Mouse (Mus musculus) MEL (cell line): ENCODE results near the gene Acvr1b. TPM values are rescaled to one million over a fixed set of nuclear protein-coding genes. Genes with fewer than 3 reads are reported as not detected.

Source experiments
- DNase-seq: peaks from one replicate; pipeline ENCODE4 v3.0.0; 2011; ENCODE audit warnings: low read depth, low spot score
- H3K27ac ChIP-seq: 2 replicates; pipeline ENCODE4 v1.5.1; 2012; ENCODE audit warnings: low read depth, mild to moderate bottlenecking, control low read depth, low read length, moderate library complexity; ENCODE audit not compliant: control insufficient read depth
- H3K27me3 ChIP-seq, 2 experiments: fragments of 150-350 bp in 1 of 2; sonication (generic) in 1 of 2; 2 replicates each; pipeline ENCODE4 v1.6.1; 2012; ENCODE audit warnings: low read length in 2 of 2, mild to moderate bottlenecking in 2 of 2, improper control_type of control experiment in 1 of 2, moderate library complexity in 1 of 2; ENCODE audit not compliant: insufficient read depth in 2 of 2, control insufficient read depth in 1 of 2
- H3K36me3 ChIP-seq, 2 experiments: 2 replicates each; pipeline ENCODE4 v1.6.1; 2012 to 2014; ENCODE audit warnings: low read length in 2 of 2, improper control_type of control experiment in 1 of 2, inconsistent platforms in 1 of 2, mild to moderate bottlenecking in 1 of 2; ENCODE audit not compliant: insufficient read depth in 2 of 2, control insufficient read depth in 1 of 2
- H3K4me1 ChIP-seq, 2 experiments: fragments of 150-350 bp in 1 of 2; sonication (generic) in 1 of 2; 2 replicates each; pipeline ENCODE4 v1.6.1; 2012; ENCODE audit warnings: low read length in 2 of 2, improper control_type of control experiment in 1 of 2, mild to moderate bottlenecking in 1 of 2; ENCODE audit not compliant: insufficient read depth in 2 of 2, control insufficient read depth in 1 of 2
- H3K4me3 ChIP-seq, 2 experiments: fragments of 150-350 bp in 1 of 2; sonication (generic) in 1 of 2; 2 replicates each; pipeline ENCODE4 v1.5.1; 2012; ENCODE audit warnings: low read depth in 2 of 2, low read length in 2 of 2, mild to moderate bottlenecking in 2 of 2, moderate library complexity in 2 of 2, control low read depth in 1 of 2, improper control_type of control experiment in 1 of 2; ENCODE audit not compliant: control insufficient read depth in 1 of 2, insufficient read depth in 1 of 2
- H3K79me2 ChIP-seq: 2 replicates; pipeline ENCODE4 v1.6.1; 2012; ENCODE audit warnings: mild to moderate bottlenecking, low read length, moderate library complexity; ENCODE audit not compliant: control insufficient read depth, poor library complexity, insufficient read depth
- H3K9ac ChIP-seq: 2 replicates; pipeline ENCODE4 v1.6.1; 2012; ENCODE audit warnings: low read depth, mild to moderate bottlenecking, control low read depth, low read length, moderate library complexity; ENCODE audit not compliant: control insufficient read depth, poor library complexity, severe bottlenecking
- H3K9me3 ChIP-seq: fragments of 150-350 bp; sonication (generic); replicated peaks from 2 replicates; pipeline ENCODE4 v1.6.1; 2012; ENCODE audit warnings: mild to moderate bottlenecking, low read length, improper control_type of control experiment, moderate library complexity; ENCODE audit not compliant: insufficient read depth
- CHD2 ChIP-seq: IDR thresholded peaks from 2 replicates; pipeline ENCODE4 v1.6.1; 2011; ENCODE audit warnings: low read length, improper control_type of control experiment
- CTCF ChIP-seq, 3 experiments: IDR thresholded peaks in 2 of 3; conservative IDR thresholded peaks in 1 of 3; 2 replicates each; pipeline ENCODE4 v1.5.1; 2011 to 2012; ENCODE audit warnings: low read length in 3 of 3, low read depth in 2 of 3, mild to moderate bottlenecking in 2 of 3, improper control_type of control experiment in 1 of 3, inconsistent platforms in 1 of 3, mixed read lengths in 1 of 3, moderate library complexity in 1 of 3; ENCODE audit not compliant: control insufficient read depth in 1 of 3, insufficient read depth in 1 of 3, poor library complexity in 1 of 3, severe bottlenecking in 1 of 3
- E2F4 ChIP-seq: IDR thresholded peaks from 2 replicates; pipeline ENCODE4 v1.6.1; 2011; ENCODE audit warnings: low read depth, low read length, improper control_type of control experiment, borderline replicate concordance
- ELF1 ChIP-seq: IDR thresholded peaks from 2 replicates; pipeline ENCODE4 v1.6.1; 2014; ENCODE audit warnings: low read depth, mild to moderate bottlenecking, inconsistent platforms, low read length, improper control_type of control experiment, moderate library complexity
- ETS1 ChIP-seq: IDR thresholded peaks from 2 replicates; pipeline ENCODE4 v1.6.1; 2012; ENCODE audit warnings: low read depth, mild to moderate bottlenecking, inconsistent platforms, low read length, improper control_type of control experiment, moderate library complexity
- GABPA ChIP-seq: IDR thresholded peaks from 2 replicates; pipeline ENCODE4 v1.6.1; 2012; ENCODE audit warnings: low read depth, mild to moderate bottlenecking, inconsistent platforms, low read length, improper control_type of control experiment, moderate library complexity
- HCFC1 ChIP-seq: IDR thresholded peaks from 2 replicates; pipeline ENCODE4 v1.6.1; 2012; ENCODE audit warnings: low read depth, mild to moderate bottlenecking, inconsistent platforms, low read length, improper control_type of control experiment, moderate library complexity
- KAT2A ChIP-seq: conservative IDR thresholded peaks from 2 replicates; pipeline ENCODE4 v1.6.1; 2012; ENCODE audit warnings: low read depth, low read length, improper control_type of control experiment, inconsistent platforms
- MAX ChIP-seq: IDR thresholded peaks from 2 replicates; pipeline ENCODE4 v1.6.1; 2011; ENCODE audit warnings: low read length, improper control_type of control experiment
- MAZ ChIP-seq: IDR thresholded peaks from 2 replicates; pipeline ENCODE4 v1.6.1; 2012; ENCODE audit warnings: low read depth, mild to moderate bottlenecking, inconsistent platforms, low read length, improper control_type of control experiment
- MEF2A ChIP-seq: IDR thresholded peaks from 2 replicates; pipeline ENCODE4 v1.6.1; 2014; ENCODE audit warnings: low read depth, mild to moderate bottlenecking, inconsistent platforms, low read length, improper control_type of control experiment; ENCODE audit not compliant: poor library complexity, insufficient replicate concordance, severe bottlenecking; ENCODE audit errors: extremely low read depth
- MXI1 ChIP-seq: IDR thresholded peaks from 2 replicates; pipeline ENCODE4 v1.6.1; 2011; ENCODE audit warnings: mild to moderate bottlenecking, low read depth, low read length, improper control_type of control experiment
- NELFE ChIP-seq: IDR thresholded peaks from 2 replicates; pipeline ENCODE4 v1.6.1; 2011; ENCODE audit warnings: low read depth, low read length, improper control_type of control experiment
- NRF1 ChIP-seq: IDR thresholded peaks from 2 replicates; pipeline ENCODE4 v1.6.1; 2014; ENCODE audit warnings: low read depth, mild to moderate bottlenecking, inconsistent platforms, low read length, improper control_type of control experiment, moderate library complexity; ENCODE audit not compliant: poor library complexity, insufficient read depth, severe bottlenecking
- POLR2A ChIP-seq, 2 experiments: IDR thresholded peaks; 2 replicates each; pipeline ENCODE4 v1.6.1; 2011 to 2012; ENCODE audit warnings: low read length in 2 of 2, mild to moderate bottlenecking in 2 of 2, control low read depth in 1 of 2, improper control_type of control experiment in 1 of 2, low read depth in 1 of 2, moderate library complexity in 1 of 2; ENCODE audit not compliant: control insufficient read depth in 1 of 2, insufficient read depth in 1 of 2, poor library complexity in 1 of 2
- POLR2AphosphoS2 ChIP-seq: IDR thresholded peaks from 2 replicates; pipeline ENCODE4 v1.6.1; 2011; ENCODE audit warnings: low read length, improper control_type of control experiment
- POLR2AphosphoS5 ChIP-seq: IDR thresholded peaks from 2 replicates; pipeline ENCODE4 v1.6.1; 2012; ENCODE audit warnings: low read depth, borderline replicate concordance, mild to moderate bottlenecking, inconsistent platforms, low read length, moderate library complexity, mixed read lengths
- RCOR1 ChIP-seq: IDR thresholded peaks from 2 replicates; pipeline ENCODE4 v1.6.1; 2012; ENCODE audit warnings: low read depth, mild to moderate bottlenecking, inconsistent platforms, low read length, improper control_type of control experiment
- SIN3A ChIP-seq: IDR thresholded peaks from 2 replicates; pipeline ENCODE4 v1.6.1; 2012; ENCODE audit warnings: low read length, improper control_type of control experiment, inconsistent platforms
- TAL1 ChIP-seq: IDR thresholded peaks from 2 replicates; pipeline ENCODE4 v1.6.1; 2012; ENCODE audit warnings: mild to moderate bottlenecking, inconsistent platforms, low read length, moderate library complexity, mixed read lengths
- TBP ChIP-seq: IDR thresholded peaks from 2 replicates; pipeline ENCODE4 v1.8.0; 2011; ENCODE audit warnings: low read depth, low read length, improper control_type of control experiment
- TCF12 ChIP-seq: IDR thresholded peaks from 2 replicates; pipeline ENCODE4 v1.6.1; 2014; ENCODE audit warnings: low read depth, mild to moderate bottlenecking, inconsistent platforms, low read length, improper control_type of control experiment, moderate library complexity
- UBTF ChIP-seq: IDR thresholded peaks from 2 replicates; pipeline ENCODE4 v1.6.1; 2012; ENCODE audit warnings: low read depth, mild to moderate bottlenecking, inconsistent platforms, low read length, improper control_type of control experiment, moderate library complexity, borderline replicate concordance; ENCODE audit not compliant: insufficient read depth
- ZC3H11A ChIP-seq: IDR thresholded peaks from 2 replicates; pipeline ENCODE4 v1.6.1; 2012; ENCODE audit warnings: low read depth, mild to moderate bottlenecking, inconsistent platforms, low read length, improper control_type of control experiment
- ZKSCAN1 ChIP-seq: IDR thresholded peaks from 2 replicates; pipeline ENCODE4 v1.6.1; 2012; ENCODE audit warnings: low read depth, mild to moderate bottlenecking, inconsistent platforms, low read length, improper control_type of control experiment, moderate library complexity
- ZMIZ1 ChIP-seq: IDR thresholded peaks from 2 replicates; pipeline ENCODE4 v1.6.1; 2012; ENCODE audit warnings: low read depth, mild to moderate bottlenecking, inconsistent platforms, low read length, improper control_type of control experiment, moderate library complexity
- polyA plus RNA-seq, 2 experiments: library from polyadenylated mRNA; stranded (reverse) in 1 of 2; unstranded in 1 of 2; fragments of >175 nt in 1 of 2; fragments of >200 nt in 1 of 2; gene quantifications; 2 replicates each; pipeline versions ENCODE4 v1.2.1 to v1.2.4; 2012; ENCODE audit warnings: low replicate concordance in 2 of 2, low read depth in 1 of 2; ENCODE audit not compliant: insufficient read length in 2 of 2, insufficient read depth in 1 of 2, missing spikeins in 1 of 2
- total RNA-seq: library from RNA; depleted of rRNA; stranded (reverse); fragments of 300-350 nt; gene quantifications from 2 replicates; pipeline ENCODE4 v1.2.3, GENCODE M21; 2012

Acvr1b gene
- total and polyA plus RNA-seq, 3 experiments = 10.4 to 13.2 TPM; not detected in 1

DNA sequence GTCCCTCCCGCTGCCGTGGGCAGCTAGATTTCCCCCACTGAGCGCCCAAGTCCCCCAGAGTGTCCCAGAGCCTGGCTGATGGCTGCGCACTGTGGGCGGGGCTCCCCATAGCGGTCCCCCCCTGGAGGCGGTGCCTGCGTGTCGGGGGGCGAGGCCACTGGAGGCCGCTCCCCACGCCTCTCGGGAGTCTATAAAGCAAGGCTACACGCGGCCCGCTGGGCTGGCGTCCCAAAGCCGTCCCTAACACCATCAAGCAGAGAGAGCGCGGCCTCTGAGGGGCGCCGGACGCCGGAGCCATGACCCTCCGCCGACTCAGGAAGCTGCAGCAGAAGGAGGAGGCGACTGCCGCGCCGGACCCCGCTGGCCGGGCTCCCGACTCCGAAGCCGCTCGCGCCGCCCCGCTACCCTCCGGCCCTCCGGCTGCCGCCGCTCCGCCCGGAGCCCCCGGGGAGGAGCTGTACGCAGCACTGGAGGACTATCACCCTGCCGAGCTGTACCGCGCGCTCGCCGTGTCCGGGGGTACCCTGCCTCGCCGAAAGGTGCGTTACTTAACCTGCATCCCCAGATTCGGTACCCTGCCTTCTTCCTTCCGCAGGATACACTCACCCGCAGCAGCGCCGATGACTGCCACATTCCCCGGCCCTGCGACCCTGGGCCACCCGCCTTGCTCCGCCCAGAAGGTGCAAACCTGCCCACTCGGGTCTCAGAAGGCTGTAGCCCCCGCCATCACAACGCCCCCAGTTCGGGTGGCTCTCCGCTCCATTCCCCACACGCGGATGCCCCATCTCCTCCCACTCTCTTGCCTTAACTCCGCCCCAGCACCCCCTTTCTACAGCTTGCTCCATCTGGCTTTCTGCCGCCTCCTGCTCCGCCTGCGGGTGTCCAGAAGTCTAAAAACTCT is 50.4 kb downstream of the Acvr1b start, which contains the start of gene Grasp:
Grasp (plus strand) TSS at position 183 of the 901 bp plus-strand sequence.
- Histone ChIP-seq H3K36me3 (peaks cover 0 to 4% of the 10 kb centered on the region in 2 experiments; a peak in 1 of 4 replicates), H3K79me2 (no peaks in the 10 kb centered on the region), H3K4me3 (peak within 1 kb of the TSS; percentile 75 to 81), H3K27ac (no peak within 1 kb of the TSS), H3K9me3 (no peaks in the 10 kb centered on the region), H3K9ac (peak within 1 kb of the TSS; percentile 84), H3K27me3 (no peaks in the 10 kb centered on the region), H3K4me1 (peaks cover 4 to 15% of the 10 kb centered on the region in 2 experiments; a peak in 3 of 4 replicates)
- TF ChIP-seq TAL1 = no peak
- peak; percentile 86; the same call in 1 of the 2 replicates for TF ChIP-seq MAZ
- no peak for TF ChIP-seq HCFC1
- TF ChIP-seq UBTF = peak; percentile 76; the same call in 1 of the 2 replicates
- no peak for TF ChIP-seq KAT2A
- TF ChIP-seq MAX = no peak; the same call in 1 of the 2 replicates
- peak; percentile 27; the same call in 1 of the 2 replicates for TF ChIP-seq TCF12
- no peak for TF ChIP-seq MEF2A
- TF ChIP-seq POLR2AphosphoS2 = peak; percentile 50; the same call in 1 of the 2 replicates
- peak in 1 of 3 experiments; percentile 8; a peak in 1 of 6 replicates for TF ChIP-seq CTCF (IDR thresholded peaks at IDR 0.05 in 2 of 3, conservative IDR thresholded peaks at IDR 0.05 in 1 of 3; ENCODE audit: control insufficient read depth in 1 of 3, insufficient read depth in 1 of 3, low read depth in 2 of 3, low read length in 3 of 3, poor library complexity in 1 of 3, severe bottlenecking in 1 of 3)
- no peak for TF ChIP-seq ZKSCAN1
- TF ChIP-seq POLR2A (IDR thresholded peaks at IDR 0.05; ENCODE audit: control insufficient read depth in 1 of 2, insufficient read depth in 1 of 2, low read depth in 1 of 2, low read length in 2 of 2, poor library complexity in 1 of 2) = peak; percentile 88 to 91
- TF ChIP-seq RCOR1 = no peak
- TF ChIP-seq ZMIZ1 = no peak
- peak; percentile 64 for TF ChIP-seq MXI1
- TF ChIP-seq POLR2AphosphoS5 = no peak
- TF ChIP-seq NELFE = peak; percentile 80
- 0 out of 2 replicates have a peak, but pooled peaks have one; percentile 30 for TF ChIP-seq NRF1
- TF ChIP-seq E2F4 = no peak
- TF ChIP-seq SIN3A = peak; percentile 52; the same call in 1 of the 2 replicates
- TF ChIP-seq GABPA = no peak
- no peak for TF ChIP-seq ZC3H11A
- TF ChIP-seq TBP = peak; percentile 89
- TF ChIP-seq CHD2 = no peak
- TF ChIP-seq ETS1 = no peak
- no peak for TF ChIP-seq ELF1
- peak; percentile 91 for DNase-seq
